Mouse (Mus musculus): ENCODE data around the gene Trpc4.

The Trpc4 gene

GRCm38 (mm10) chr3:54155639-54156315, at the start of gene Trpc4:
Gene Trpc4 (plus strand): TSS chr3:54156035.
- no peak for DNase-seq

- DNase-seq, result no peak
Observed at GRCm38 (mm10) chr3:54111489-54111888, 44.3 kb upstream of the Trpc4 start.

GRCm38 (mm10) chr3:54135376-54135775, 20.5 kb upstream of the Trpc4 start:
- no peak for DNase-seq

- no peak for DNase-seq
Observed at GRCm38 (mm10) chr3:54141376-54141775, 14.5 kb upstream of the Trpc4 start.

GRCm38 (mm10) chr3:54154844-54155638, 794 bp upstream of the Trpc4 start:
- peak in 1 of 2 experiments; percentile 22 for DNase-seq

- DNase-seq, result no peak
Observed at GRCm38 (mm10) chr3:54156316-54157000, 623 bp downstream of the Trpc4 start.

- DNase-seq, result no peak
Observed at GRCm38 (mm10) chr3:54170701-54171100, 14.9 kb downstream of the Trpc4 start.

- peak in 1 of 2 experiments; percentile 8 for DNase-seq
Observed at GRCm38 (mm10) chr3:54177296-54177695, 21.5 kb downstream of the Trpc4 start.

- no peak for DNase-seq
Observed at GRCm38 (mm10) chr3:54190932-54191668, 35.3 kb downstream of the Trpc4 start.

GRCm38 (mm10) chr3:54201231-54201630, 45.4 kb downstream of the Trpc4 start:
- DNase-seq, result no peak

GRCm38 (mm10) chr3:54204386-54204785, 48.6 kb downstream of the Trpc4 start:
- no peak for DNase-seq

GRCm38 (mm10) chr3:54210112-54210511, 54.3 kb downstream of the Trpc4 start:
- no peak for DNase-seq

GRCm38 (mm10) chr3:54211441-54211840, 55.6 kb downstream of the Trpc4 start:
- DNase-seq, result no peak

GRCm38 (mm10) chr3:54222549-54222948, 66.7 kb downstream of the Trpc4 start:
- DNase-seq, result no peak

- DNase-seq, result no peak
Observed at GRCm38 (mm10) chr3:54228463-54228862, 72.6 kb downstream of the Trpc4 start.

- no peak for DNase-seq
Observed at GRCm38 (mm10) chr3:54238891-54239290, 83.1 kb downstream of the Trpc4 start.

- no peak for DNase-seq
Observed at GRCm38 (mm10) chr3:54239426-54239825, 83.6 kb downstream of the Trpc4 start.

GRCm38 (mm10) chr3:54243136-54243535, 87.3 kb downstream of the Trpc4 start:
- DNase-seq, result no peak

GRCm38 (mm10) chr3:54244729-54245465, 89.1 kb downstream of the Trpc4 start:
- no peak for DNase-seq

GRCm38 (mm10) chr3:54246416-54246815, 90.6 kb downstream of the Trpc4 start:
- no peak for DNase-seq

- DNase-seq, result no peak
Observed at GRCm38 (mm10) chr3:54249311-54249710, 93.5 kb downstream of the Trpc4 start.

- DNase-seq, result no peak
Observed at GRCm38 (mm10) chr3:54266943-54267342, 111.1 kb downstream of the Trpc4 start.
